Mouse (Mus musculus) B cell, adult 2 months (primary cell): Measurements from ENCODE around the gene Alg3.
A peak's percentile ranks its signal among the peaks of the same experiment; 100 is the strongest.

Source experiments
- DNase-seq, 2 experiments: peaks; one replicate each; pipeline ENCODE4 v3.0.0; 2022

Gene Alg3

DNA sequence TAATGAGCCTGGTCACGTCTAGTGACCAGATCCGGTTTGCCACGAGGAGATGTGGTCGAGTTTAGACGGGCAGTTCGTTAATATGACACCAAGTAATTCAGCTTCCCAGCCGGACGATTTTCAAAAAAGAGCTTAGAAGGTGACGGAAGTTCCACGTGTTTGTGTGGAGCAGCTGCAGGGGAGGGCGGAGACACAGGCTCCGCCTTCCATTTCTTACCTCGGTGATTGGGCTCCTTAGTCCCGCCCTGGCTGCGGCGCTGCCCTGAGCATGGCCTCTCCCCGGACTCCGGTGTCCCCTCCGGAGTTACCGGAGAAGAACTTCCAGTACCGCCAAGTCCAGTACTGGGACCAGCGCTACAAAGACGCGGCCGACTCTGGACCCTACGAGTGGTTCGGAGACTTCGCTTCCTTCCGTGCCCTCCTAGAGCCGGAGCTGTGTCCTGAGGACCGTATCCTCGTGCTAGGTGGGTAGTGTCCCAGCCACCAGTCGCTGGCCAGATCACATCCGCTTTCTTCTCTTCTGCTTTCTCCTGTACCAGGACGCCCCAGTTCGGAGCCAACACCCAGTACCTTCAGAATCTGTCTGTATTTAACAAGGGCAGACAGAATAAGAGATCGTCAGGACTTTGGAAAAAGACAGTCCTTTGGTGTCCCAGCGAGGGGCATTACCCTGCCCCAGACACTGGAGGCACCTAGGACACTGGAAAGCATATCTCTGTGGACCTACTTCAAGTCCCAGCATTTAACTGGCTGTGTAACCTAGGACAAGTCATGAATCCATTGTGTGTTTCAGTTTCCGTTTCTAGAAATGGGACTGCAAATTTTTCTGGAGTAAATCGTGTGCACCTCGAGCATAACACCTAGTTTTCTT, at the start of gene Alg3, which contains the start of the genes Eef1akmt4 and Gm49333:
Gene Alg3 (minus strand): TSS at position 379 of the 871 bp plus-strand sequence.
Gene Eef1akmt4 (plus strand): TSS at position 237 of the 871 bp plus-strand sequence.
Gene Gm49333 (plus strand): TSS at position 254 of the 871 bp plus-strand sequence.
- DNase-seq, result peak; percentile 85 to 86

DNA sequence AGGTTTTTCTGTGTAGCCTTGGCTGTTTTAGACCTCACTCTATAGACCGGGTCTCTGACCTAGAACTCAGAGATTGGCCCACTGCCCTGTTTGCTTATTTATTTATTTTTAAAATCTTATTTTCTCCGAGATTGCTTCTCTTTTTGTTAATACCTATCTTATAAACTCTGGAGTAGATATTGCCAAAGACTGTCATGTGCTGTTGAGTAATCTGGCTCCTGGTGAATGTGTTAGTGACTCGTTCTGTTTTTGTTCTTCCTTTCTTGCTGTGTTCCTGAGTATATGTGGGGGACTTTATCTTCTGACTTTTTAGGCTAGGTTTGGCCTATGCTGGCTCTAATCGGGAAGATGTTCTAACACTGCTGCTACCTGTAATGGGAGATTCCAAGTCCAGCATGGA, 46.1 kb upstream of the Alg3 start:
- no peak for DNase-seq

DNA sequence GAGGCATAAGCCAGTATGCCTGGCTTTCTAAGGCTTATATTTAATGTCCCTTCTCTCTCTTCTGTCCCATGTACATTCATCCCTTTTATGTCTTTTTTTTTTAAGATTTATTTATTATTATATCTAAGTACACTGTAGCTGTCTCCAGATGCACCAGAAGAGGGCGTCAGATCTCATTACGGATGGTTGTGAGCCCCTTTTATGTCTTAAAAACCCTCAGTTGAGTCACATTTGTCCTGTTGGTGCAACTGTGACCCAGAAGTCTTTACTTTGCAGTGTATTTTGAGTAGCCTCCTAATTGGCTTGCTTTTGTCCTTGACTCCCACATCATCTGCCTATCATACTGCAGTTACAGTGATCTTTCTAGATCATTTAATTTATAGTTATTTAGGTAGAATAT, 41.8 kb upstream of the Alg3 start:
- DNase-seq, result peak in 1 of 2 experiments; percentile 6

DNA sequence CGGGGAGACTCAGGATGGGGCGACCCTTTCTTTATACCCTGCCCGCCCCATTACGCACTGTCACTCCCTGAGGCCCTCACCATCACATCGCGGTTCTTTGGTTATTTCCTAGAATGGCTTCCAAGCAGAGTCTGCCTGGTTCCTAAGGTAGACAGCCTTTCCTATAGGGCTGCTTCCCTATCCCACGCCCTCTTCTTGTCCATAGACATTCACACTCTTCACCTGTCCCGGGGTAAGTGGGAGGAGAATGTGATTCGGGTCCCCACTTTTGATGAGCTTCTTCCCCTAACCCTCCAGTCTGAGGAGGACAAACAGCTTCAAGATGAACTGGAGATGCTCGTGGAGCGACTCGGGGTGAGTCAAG, 40.4 kb upstream of the Alg3 start:
- DNase-seq, result no peak

DNA sequence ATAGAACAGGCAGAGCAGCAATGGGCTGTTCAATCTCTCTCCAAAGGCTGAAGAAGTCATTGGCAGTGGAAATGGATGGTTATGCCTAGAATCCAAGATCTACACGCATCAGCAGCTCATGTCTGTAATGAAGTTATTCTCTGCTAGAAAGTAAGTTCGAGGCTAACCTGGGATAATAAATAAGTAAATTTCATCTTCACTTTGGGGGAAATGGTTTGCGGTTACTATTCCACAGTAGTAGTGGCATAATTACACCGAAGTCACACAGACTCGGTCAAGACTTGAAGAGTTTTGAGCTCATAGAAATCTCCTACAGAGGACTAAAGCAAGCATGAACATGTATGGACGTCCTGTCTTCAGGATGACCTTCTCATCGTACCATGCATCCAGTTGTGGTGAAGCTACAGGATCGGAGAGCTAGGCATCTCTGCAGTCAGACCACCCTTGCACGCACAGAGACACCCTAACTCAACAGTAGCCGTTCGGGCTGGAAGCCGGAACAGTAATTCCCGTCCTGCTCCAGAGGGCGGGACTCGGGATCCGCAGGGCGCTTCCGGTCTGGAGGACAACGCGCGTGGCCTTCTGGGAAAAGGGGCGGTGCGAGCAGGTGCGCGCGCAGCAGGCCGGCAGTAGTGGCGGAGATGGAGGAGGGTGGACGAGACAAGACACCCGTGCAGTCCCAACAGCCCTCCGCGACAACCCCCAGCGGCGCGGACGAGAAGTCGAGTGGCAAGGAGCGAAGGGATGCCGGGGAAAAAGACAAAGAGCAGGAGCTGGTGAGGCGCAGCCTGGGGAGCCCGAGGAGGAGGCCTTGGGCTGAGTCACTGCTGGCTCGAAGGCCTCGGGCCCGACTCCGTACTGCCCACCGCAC, 39.8 kb upstream of the Alg3 start, which contains the start of gene Psmd2:
Gene Psmd2 (plus strand): TSS at position 577 of the 871 bp plus-strand sequence.
- DNase-seq, result peak; percentile 93 to 94

DNA sequence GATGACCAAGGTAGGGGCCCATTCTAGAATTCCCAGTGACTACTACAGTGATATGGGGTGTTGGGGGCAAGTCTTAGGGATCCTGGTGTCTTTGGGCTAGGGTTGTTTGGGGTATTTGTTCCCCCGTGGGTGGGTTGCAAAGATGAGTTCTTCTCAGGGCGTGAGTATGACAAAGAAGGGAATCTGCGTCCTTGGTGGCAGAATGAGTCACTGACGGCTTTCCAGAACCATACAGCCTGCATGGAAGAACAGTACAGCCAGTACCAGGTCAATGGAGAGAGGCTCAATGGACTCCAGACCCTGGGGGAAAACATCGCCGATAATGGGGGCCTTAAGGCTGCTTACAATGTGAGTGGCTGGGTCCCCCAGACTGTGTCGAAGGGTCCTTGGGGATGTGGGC, 32.4 kb upstream of the Alg3 start:
- no peak for DNase-seq

DNA sequence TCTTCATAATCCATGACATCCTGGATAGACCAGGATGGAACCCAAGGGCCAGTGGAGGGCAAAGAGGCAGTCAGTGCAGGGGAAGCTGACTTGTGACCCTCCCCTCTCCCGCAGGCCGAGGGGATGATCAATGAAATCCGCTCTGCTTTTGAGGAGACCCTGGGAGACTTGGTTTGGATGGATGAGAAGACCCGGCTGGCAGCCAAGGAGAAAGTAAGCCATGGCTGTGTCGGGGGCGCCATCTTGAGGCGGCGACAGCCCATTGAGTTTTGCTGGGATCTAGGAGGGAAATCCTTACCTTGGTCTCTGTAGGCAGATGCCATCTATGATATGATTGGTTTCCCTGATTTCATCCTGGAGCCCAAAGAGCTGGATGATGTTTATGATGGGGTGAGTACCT, 30.6 kb upstream of the Alg3 start:
- DNase-seq, result peak; percentile 61 to 62

DNA sequence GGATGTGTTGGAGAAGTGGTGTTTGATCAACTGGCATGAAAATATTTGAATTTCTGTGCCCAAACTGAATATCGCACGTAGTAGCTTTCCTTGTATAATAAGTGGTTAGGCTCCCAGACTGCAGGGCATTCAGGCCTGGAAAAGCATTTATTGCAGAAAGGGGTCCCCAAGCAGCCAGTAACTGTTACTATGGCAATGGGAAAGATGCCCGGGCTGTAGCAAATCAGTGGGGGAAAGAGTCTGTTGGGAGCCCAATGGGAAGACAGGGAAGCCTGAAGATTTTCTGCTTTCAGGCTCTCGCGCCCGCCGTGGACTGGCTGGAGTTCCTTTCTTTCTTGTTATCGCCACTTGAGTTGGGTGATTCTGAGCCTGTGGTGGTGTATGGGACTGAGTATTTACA, 26.8 kb upstream of the Alg3 start:
- no peak for DNase-seq

DNA sequence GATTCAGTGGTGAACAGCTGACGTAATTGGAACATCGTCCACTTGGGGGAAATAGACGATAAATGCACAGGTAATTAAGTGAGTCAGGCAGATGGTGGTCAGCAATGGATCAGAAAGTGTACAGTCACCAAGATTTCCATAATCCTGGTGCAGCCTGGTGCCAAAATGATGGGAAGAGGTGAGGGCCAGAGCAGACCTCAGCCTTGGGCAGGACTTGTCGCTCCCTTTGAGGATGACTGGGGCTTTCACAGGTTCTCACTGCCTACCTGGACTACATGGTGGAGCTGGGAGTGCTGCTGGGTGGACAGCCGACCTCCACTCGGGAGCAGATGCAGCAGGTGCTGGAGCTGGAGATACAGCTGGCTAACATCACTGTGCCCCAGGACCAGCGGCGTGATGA, 25.9 kb upstream of the Alg3 start:
- no peak for DNase-seq

DNA sequence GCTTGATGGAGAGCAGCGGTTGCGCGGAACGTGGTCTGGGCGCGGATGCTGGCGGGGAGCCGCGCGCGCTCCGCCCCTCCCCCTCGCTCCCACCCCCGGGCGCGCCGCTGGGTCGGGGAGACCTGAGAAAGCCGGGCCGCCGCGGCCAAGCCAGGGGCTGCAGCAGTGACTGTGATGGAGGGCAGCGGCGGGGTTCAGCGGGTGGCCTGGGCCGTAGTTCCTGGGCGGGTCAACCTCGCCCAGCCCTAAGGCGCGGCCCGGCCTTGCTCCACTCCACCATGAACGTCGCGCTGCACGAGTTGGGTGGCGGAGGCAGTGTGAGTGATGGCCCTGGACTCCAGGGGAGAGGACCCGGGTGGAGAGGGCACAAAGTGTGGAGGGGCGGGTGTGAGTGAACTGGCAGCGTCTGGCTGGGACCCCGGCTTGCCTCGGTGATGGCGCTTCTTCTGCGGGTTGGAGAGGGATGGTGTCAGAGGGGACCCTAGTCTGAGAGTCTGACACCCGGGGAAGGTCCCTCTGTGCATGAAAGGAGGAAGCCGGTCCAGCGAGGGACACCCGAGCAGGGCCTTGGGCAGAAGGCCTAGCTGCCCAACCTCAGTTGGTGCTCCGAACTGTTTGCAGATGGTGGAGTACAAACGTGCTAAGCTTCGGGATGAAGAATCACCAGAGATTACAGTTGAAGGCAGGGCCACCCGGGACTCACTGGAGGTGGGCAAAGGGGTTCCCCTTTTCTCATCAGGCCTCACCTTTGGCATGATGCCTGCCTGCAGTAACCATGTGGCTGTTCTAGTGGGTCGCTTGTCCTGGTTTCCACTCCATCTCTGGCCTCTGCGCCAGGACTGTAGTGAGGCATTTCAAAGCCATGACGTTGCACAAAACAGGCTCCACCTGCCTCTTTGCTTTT, 18.4 kb upstream of the Alg3 start, which contains the start of gene Ece2:
Gene Ece2 (plus strand): TSS at position 98 of the 904 bp plus-strand sequence.
- DNase-seq, result peak in 1 of 2 experiments; percentile 7

DNA sequence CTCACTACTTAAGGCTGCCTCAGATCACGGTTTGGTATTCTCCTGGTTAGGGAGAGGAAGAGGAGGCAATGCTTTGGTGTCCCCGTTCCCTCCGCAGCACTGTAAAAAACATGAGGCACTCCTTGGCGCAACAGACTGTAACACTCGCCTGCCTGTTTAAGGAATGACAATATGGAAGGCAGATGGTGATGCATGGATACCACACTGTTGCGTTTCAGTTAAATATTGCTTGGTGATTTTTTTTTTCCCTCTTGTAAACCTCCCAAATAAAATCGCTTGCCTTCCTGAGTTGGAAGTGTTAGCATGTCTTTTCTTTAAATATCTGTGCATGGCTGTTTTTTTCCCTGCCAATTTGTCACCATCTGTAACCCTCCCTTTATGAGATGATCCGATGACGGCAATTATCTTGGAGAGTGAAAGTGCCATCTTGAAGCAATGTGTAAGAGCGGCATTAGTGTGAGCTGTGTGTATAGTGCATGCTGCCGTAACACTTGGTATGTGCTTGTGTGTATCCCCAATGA, 17.4 kb upstream of the Alg3 start:
- no peak for DNase-seq

DNA sequence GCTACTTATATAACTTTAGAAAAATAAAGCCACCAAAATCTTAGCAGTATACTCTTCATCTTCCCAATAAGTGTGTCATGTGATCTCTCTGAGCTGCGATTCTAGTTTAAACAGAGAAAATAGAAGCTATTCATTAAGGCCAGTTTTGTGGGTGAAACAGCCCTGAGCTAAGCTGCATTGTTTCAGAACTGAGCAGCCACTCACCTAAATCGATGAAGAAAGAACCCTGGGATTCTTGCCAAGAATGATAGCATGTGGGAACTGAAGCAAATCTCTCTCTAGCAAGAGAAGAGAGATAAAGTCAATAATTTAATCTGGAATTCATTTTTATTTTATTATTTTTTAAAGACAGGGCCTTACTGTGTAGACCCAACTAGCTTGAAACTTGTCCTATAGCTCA, 11.7 kb upstream of the Alg3 start:
- DNase-seq, result no peak

DNA sequence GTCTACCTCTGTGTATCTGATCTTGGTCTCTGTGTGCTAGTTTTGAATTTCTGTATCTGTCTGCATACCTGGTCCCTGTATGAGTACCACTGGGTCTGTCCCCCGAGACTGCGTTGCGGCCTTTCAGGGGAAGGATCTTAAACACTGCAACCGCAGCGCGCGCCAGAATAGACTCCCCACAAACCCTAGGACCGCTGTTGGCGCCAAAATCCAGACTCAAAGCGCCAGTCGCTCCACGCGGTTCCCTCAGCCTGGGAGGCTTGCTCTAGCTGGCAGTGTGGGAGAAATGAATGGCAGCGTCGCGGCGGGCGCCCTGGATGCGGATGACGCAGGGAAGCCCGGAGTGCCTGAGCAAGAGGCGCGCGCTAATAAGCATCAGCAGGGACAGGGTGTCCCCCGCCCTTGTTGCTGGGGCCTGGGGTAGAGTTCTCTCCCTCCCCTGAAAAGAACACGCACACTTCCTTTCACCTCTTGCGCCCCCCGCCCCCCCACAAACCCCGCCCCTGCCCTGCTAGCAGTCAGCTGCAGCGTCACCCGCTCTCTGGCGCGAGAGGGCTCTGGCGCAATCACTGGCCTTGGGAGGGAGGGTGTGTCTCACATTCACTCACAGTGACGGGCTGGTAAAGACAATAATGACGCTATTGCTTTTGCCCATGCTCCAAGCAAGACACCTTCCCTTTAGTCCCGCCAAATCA, 10.6 kb upstream of the Alg3 start:
- DNase-seq, result peak; percentile 42 to 47

DNA sequence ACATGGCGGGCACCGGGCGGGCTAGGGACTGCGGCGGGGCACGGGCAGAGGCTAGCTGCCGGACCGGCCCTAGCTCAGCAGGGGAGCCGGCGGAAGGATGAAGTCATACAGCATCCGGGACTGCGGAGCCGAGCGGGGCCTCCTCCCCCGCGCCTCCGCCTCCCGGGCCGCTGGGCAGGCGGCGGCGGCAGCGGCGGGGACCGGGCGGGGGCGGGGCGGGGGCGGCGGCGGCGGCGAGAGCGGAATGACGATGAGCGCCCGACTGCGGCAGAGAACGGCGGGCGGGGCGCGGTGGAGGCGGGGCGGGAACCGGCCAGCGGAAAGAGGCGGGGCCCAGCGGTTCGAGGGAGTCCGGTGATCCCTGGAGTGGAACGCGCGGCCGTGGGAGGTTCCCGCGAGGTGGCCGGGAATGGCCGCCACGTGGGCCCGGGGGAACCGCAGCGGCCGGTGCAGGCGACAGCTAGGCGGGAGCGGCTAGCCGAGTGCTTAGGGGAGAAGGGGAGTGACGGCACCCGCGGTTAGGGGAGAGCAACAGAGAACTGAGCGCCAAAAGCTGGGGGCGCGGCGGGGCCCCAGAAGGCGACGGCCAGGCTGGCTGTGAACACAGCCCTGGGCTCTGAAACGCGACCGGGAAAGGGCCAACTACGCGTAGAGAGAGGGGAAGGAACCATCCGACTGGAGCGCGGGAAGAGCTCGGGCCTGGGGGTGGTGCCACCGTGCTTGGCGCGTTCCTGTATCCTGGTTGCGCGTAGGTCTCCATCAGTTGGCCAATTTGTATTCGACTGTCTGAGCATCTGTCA, 9.9 kb upstream of the Alg3 start, which contains the start of gene Camk2n2:
Gene Camk2n2 (minus strand): TSS at position 97 of the 800 bp plus-strand sequence.
- peak; percentile 25 to 38 for DNase-seq

DNA sequence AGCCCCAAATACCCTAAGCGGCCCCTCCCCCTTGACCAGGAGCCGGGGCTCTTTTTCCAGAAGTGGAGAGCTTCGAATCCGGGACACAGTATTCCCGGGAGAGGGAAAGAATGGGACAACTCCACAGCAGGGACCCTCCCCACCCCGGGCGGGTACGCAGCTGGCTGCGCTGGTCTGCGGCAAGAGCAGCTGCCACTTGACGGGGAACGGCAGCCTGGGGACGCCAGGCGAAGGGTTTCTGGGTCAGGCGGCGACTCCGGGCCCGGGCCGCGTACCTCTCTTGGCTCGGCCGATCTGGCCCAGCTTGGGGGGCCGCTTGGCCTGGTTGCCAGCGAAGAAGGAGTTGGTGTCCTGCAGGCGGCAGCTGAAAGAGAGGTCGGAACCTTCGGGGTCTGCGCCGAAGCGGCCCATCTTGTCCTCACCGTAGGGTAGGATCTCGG, 9.2 kb upstream of the Alg3 start:
- peak in 1 of 2 experiments; percentile 3 for DNase-seq

DNA sequence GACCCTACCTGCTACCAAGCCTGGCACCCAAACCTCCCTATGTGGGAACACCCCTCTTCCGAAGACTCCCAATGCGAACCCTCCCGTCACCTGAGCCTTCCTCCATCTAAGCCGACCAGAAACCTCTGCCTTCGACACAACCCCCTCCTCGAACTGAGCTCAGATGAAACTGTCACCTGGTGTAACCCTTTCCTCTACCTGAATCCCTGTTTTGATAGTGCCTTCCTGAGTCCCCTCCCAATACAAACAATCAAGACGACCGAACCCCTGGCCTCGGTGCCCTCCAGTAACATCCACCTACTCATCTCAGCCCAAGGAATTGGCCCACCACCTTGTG, 8.8 kb upstream of the Alg3 start:
- no peak for DNase-seq

DNA sequence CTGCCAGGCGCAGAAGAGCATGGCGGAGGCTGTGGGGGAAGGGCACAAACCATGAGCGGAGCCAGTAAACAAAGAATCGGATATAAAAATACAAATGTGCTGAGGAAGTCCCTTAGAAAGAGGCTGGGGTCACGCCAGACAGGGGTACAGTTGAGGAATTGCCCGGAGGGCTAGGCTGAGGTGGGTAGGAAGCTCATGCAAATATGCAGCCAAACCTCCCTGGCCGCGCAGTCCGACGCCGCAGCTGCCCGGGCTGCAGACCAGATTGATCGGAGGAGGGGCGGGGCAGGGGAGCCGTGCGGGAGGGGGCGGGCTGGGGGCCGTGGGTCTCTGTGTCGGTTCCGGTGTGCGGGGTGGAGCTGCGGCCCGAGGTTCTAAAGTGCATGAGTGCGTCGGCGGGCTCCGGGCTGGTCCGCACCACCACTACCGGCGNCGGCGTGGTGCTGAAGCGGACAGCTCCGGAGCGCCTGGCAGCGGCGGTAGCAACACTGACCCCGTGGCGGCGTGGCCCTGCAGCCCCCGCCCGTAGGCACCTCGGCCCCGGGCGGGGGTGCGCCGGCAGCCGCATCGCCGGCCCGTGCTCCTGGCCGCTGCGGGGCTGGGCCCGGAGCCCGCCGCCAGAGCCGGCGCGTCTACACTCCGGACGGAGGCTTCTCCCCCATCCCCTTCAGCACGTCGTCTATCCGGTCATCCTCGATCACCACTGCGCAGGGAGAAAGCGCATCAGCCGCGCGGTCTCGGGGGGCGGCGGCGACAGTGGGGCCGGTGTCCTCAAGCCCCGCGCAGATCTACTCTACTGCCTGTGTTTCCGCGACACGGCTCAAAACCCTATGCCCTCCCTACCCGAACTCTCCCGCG, 8.2 kb upstream of the Alg3 start:
- peak; percentile 32 to 47 for DNase-seq

DNA sequence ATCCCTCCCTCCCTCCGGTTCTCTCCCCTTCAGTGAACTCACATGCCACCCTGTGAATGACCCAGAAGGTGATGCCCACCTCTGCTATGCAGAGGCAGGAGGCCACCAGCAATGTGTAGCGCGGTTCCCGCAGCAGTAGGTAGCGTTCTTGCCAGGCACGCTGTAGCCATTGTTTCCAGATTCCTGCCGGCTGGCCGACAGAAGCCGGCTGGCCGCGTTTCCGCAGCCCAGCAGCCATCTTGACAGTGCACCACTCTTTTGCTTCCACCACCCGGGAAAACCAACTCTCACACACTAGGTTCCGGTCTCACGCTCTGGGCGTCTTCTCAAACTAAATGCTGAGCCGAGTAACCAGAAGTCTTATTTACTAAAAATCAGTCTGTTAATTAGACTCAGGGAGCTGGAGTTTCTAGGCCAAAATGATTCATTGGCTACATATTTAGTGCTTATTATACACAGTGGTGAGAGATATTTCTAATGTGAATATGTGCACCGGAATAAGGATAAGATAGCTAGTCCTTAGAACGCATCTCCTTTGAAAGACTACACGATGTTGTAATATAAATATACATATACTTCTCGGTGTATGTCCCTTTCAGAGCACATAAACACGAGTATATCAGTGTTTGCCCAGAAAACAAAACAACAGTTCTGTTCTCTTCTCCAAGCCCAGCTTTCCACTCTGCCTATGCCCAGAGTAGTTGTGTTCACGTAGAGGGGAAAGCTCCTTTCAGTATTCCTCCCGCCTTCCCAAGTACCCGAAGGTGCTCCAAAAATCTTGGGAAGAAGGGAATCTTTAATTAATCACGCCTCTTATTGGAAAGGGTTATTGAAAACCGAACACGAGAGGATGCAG, 806 bp downstream of the Alg3 start:
- peak; percentile 86 for DNase-seq

DNA sequence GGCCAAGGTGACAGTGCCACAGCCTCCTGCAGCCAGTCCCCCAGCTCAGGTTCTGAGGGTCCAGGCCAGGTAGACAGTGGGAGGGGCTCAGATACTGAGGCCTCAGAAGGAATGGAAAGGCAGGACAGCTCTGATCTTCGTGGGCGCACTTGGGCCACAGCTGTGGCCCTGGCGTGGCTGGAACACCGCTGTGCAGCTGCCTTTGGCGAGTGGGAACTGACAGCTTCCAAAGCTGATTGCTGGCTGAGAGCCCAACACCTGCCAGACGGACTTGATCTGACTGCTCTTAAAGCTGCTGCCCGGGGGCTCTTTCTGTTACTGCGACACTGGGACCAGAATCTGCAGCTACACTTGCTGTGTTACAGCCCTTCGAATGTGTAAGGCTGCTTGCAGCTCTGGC, 6.8 kb downstream of the Alg3 start:
- DNase-seq, result no peak
